Mouse (Mus musculus) testis, postnatal 14 days (tissue): ENCODE data around the gene Sned1.
A peak's percentile ranks its signal among the peaks of the same experiment; 100 is the strongest.

ENCODE experiments used
- DNase-seq: peaks from one replicate; pipeline ENCODE4 v3.0.0; 2021; ENCODE audit warnings: low spot score

The Sned1 gene

GRCm38 (mm10) chr1:93323973-93324372, 88.3 kb downstream of the Sned1 start:
- no peak for DNase-seq

DNA sequence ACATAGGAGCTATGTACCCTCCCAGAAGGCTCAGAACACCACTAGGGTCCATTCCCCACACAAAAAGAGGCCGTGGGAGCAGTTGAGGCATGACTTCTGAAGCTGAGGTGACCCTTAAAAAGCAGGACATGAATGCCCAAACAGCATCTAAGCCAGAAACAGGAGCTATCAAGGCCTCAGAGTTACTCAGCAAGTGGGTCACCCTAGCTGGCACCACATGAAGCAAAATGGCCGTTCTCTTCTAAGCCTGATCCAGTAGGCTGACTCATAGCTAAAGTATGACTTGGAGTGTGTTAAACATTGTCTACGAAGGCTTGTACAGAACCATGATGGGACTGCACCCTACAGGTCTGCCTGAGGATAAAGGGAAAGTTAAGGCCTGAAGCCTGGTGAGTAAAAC, 90.8 kb downstream of the Sned1 start:
- DNase-seq = no peak

DNA sequence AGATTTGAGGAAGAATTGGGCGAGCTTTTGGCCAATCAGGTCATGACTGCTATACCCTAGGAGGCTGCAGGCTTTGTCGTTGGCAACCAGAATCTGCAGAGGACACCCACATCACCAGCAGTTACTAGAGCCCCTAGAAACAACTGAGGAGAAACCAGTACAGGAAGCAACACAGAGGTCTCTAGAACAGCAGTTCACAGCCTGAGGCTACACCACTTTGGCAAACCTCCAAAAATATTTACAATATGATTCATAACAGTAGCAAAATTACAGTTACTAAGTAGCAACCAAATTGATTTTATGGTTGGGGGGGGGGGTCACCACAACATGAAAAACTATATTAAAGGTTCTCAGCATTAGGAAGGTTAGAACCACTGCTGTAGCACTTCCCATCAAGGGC, 99.0 kb downstream of the Sned1 start:
- DNase-seq = no peak

GRCm38 (mm10) chr1:93342648-93343503, 107.2 kb downstream of the Sned1 start, which contains the start of the genes Ppp1r7 and Pask:
Ppp1r7 (plus strand) TSS chr1:93342854.
Pask (minus strand) TSS chr1:93343482.
- peak; percentile 97 for DNase-seq

GRCm38 (mm10) chr1:93343504-93344047, 107.9 kb downstream of the Sned1 start:
- DNase-seq = peak; percentile 98

DNA sequence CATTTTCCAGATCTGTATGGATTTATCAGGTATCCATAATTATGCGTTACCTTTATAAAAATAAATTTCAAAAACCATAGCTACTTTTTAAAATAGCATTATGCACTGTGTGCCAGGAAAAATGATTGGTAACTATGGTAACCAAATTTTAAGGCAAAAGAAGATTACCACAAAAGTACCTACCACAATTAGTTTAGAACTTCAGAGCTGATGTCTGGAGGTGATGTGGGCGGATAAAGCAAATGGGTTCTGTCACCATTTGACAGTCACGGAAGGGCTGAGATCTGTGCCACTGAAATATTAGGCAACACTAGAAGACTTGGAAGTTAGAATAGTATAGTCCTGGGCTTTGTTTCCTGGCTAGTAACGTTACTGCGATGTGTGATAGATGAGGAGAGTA, 111.5 kb downstream of the Sned1 start:
- DNase-seq = no peak

DNA sequence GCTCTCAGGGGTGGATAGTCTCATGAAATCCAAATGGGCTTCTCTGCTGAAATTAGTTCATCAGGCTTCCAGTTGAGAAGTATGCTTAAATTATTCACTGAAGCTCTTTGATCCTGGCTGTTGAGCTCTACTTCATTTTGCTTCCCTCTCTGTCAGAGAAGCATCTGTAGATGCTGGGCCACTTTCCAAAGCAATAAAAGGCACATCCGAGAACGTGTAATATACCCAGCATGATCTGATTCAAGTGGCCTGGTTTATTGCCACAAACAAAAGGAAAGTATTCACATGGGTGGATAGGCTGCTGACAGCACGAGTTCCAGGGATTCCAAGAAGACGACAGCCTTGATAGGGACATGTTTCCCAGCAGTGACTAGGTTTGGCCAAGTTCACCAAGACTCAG, 114.1 kb downstream of the Sned1 start:
- DNase-seq = no peak
